Comparison of ENCODE assay signal across 7 mouse cellular contexts in genomic region chr3:135673695-135674094, GRCm38 (mm10). TPM values are rescaled to one million over a fixed set of nuclear protein-coding genes. Genes with fewer than 3 reads are reported as not detected.
A peak's percentile ranks its signal among the peaks of the same experiment; 100 is the strongest.
DNase-seq lines count a peak whose midpoint lies in the region; ATAC-seq lines count a peak whose summit lies in the region.

No protein-coding gene starts in this region.

- peak; percentile 89 for DNase-seq in embryonic facial prominence, embryonic 14.5 days (ENCODE audit: low spot score)
- peak; percentile 70 to 74 for DNase-seq in lung, postnatal 4 days
- no peak for DNase-seq in kidney, postnatal 25 days
- DNase-seq in spleen, adult 12 weeks (ENCODE audit: low spot score): no peak

- H3K4me1 ChIP-seq in hindbrain, embryonic 15.5 days (replicated peaks): peaks cover 36% of the 10 kb centered on the region
- peaks cover 20% of the 10 kb centered on the region for H3K4me1 ChIP-seq in hindbrain, embryonic 12.5 days
- peaks cover 38% of the 10 kb centered on the region for H3K4me1 ChIP-seq in embryonic facial prominence, embryonic 14.5 days (ENCODE audit: control insufficient read depth, insufficient read depth, low read length)
- peaks cover 48% of the 10 kb centered on the region for H3K4me1 ChIP-seq in heart, embryonic 16.5 days (ENCODE audit: control insufficient read depth, insufficient read depth, low read length)

- H3K27me3 ChIP-seq in hindbrain, embryonic 15.5 days: no peaks in the 10 kb centered on the region
- H3K27me3 ChIP-seq in hindbrain, embryonic 12.5 days: no peaks in the 10 kb centered on the region
- no peaks in the 10 kb centered on the region for H3K27me3 ChIP-seq in embryonic facial prominence, embryonic 14.5 days (replicated peaks; ENCODE audit: control insufficient read depth, insufficient read depth, low read length)
- no peaks in the 10 kb centered on the region for H3K27me3 ChIP-seq in heart, embryonic 16.5 days (ENCODE audit: control insufficient read depth, insufficient read depth, low read length)

- H3K9ac ChIP-seq in hindbrain, embryonic 15.5 days: no peak overlapping the region
- H3K9ac ChIP-seq in hindbrain, embryonic 12.5 days: no peak overlapping the region
- no peak overlapping the region for H3K9ac ChIP-seq in embryonic facial prominence, embryonic 14.5 days (ENCODE audit: low read depth, low read length)
- H3K9ac ChIP-seq in heart, embryonic 16.5 days (ENCODE audit: low read length): no peak overlapping the region

- H3K4me2 ChIP-seq in hindbrain, embryonic 15.5 days: peak overlapping the region; percentile 9; the same call in 1 of the 2 replicates
- H3K4me2 ChIP-seq in hindbrain, embryonic 12.5 days (replicated peaks): no peak overlapping the region
- peak overlapping the region; percentile 13; the same call in 1 of the 2 replicates for H3K4me2 ChIP-seq in embryonic facial prominence, embryonic 14.5 days (ENCODE audit: low read depth, low read length)
- H3K4me2 ChIP-seq in heart, embryonic 16.5 days (ENCODE audit: low read depth, low read length): peak overlapping the region; percentile 34

- ATAC-seq in hindbrain, embryonic 15.5 days (ENCODE audit: low FRiP score, low read depth): no peak
- ATAC-seq in hindbrain, embryonic 12.5 days (ENCODE audit: low FRiP score): no peak
- peak; percentile 58 for ATAC-seq in embryonic facial prominence, embryonic 14.5 days (ENCODE audit: low read depth)
- no peak; the same call in 1 of the 2 replicates for ATAC-seq in heart, embryonic 16.5 days (replicated peaks; ENCODE audit: extremely low read depth, insufficient read depth, low FRiP score)

- no peak overlapping the region for H3K4me3 ChIP-seq in hindbrain, embryonic 15.5 days
- no peak overlapping the region for H3K4me3 ChIP-seq in hindbrain, embryonic 12.5 days
- no peak overlapping the region for H3K4me3 ChIP-seq in embryonic facial prominence, embryonic 14.5 days (ENCODE audit: low read depth, low read length)
- H3K4me3 ChIP-seq in heart, embryonic 16.5 days (ENCODE audit: low read length): no peak overlapping the region

- no peaks in the 10 kb centered on the region for H3K36me3 ChIP-seq in hindbrain, embryonic 15.5 days
- H3K36me3 ChIP-seq in hindbrain, embryonic 12.5 days: no peaks in the 10 kb centered on the region
- no peaks in the 10 kb centered on the region for H3K36me3 ChIP-seq in embryonic facial prominence, embryonic 14.5 days (ENCODE audit: control insufficient read depth, insufficient read depth, low read length)
- H3K36me3 ChIP-seq in heart, embryonic 16.5 days (ENCODE audit: control insufficient read depth, insufficient read depth): peaks cover 9% of the 10 kb centered on the region

- H3K27ac ChIP-seq in hindbrain, embryonic 15.5 days (replicated peaks): peak overlapping the region; percentile 55
- no peak overlapping the region for H3K27ac ChIP-seq in hindbrain, embryonic 12.5 days
- H3K27ac ChIP-seq in embryonic facial prominence, embryonic 14.5 days (replicated peaks; ENCODE audit: low read depth, low read length): peak overlapping the region; percentile 19; the same call in 1 of the 2 replicates
- H3K27ac ChIP-seq in heart, embryonic 16.5 days (ENCODE audit: low read length): peak overlapping the region; percentile 54

- H3K9me3 ChIP-seq in hindbrain, embryonic 15.5 days: no peaks in the 10 kb centered on the region
- no peaks in the 10 kb centered on the region for H3K9me3 ChIP-seq in hindbrain, embryonic 12.5 days (replicated peaks)
- no peaks in the 10 kb centered on the region for H3K9me3 ChIP-seq in embryonic facial prominence, embryonic 14.5 days (ENCODE audit: control insufficient read depth, low read length)
- H3K9me3 ChIP-seq in heart, embryonic 16.5 days (replicated peaks; ENCODE audit: control insufficient read depth, low read length): no peaks in the 10 kb centered on the region; the same call in 1 of the 2 replicates

- 29% methylated on average over 7 of the region's 7 CpGs for WGBS in hindbrain, embryonic 15.5 days
- WGBS in hindbrain, embryonic 12.5 days: 61% methylated on average over 7 of the region's 7 CpGs
- WGBS in embryonic facial prominence, embryonic 14.5 days: 40% methylated on average over 7 of the region's 7 CpGs
- WGBS in heart, embryonic 16.5 days: 21% methylated on average over 7 of the region's 7 CpGs

RNA-seq across cellular contexts. Expression of gene Nfkb1, which starts 17.7 kb away (rescaled TPM):
- 8.4 and 8.8 TPM in 2 replicates for polyA plus RNA-seq in hindbrain, embryonic 15.5 days (2015; fragmentation: Nextera tagmentation; extraction: Ambion mirVana)
- 11.1 and 11.6 TPM in 2 replicates for polyA plus RNA-seq in hindbrain, embryonic 12.5 days (2016; fragmentation: Nextera tagmentation; extraction: Ambion mirVana)
- 25.4 and 26.0 TPM in 2 replicates for polyA plus RNA-seq in embryonic facial prominence, embryonic 14.5 days (2014; fragmentation: Nextera tagmentation; extraction: Ambion mirVana)
- polyA plus RNA-seq in heart, embryonic 16.5 days (2015; fragmentation: Nextera tagmentation; extraction: Ambion mirVana): 21.7 and 24.0 TPM in 2 replicates

Comparison
In these comparisons a context has a peak if more than half of its experiments do, and no peak if none do; other contexts are left out.
1. DNase-seq: peak in embryonic facial prominence, embryonic 14.5 days (single experiment) and lung, postnatal 4 days (2 of 2); none in kidney, postnatal 25 days (0 of 2) and spleen, adult 12 weeks (single experiment).